Mouse (Mus musculus): ENCODE measurements around the gene Dglucy. TPM values are rescaled to one million over a fixed set of nuclear protein-coding genes. Genes with fewer than 3 reads are reported as not detected.

Gene Dglucy
- polyA plus RNA-seq, 1 experiment from 2014 or later: 3.6 TPM

- Histone ChIP-seq H3K9me3 (ENCODE audit: control insufficient read depth, low read length) (no peaks in the 10 kb centered on the region), H3K4me3 (ENCODE audit: low read length) (no peak overlapping the region), H3K4me1 (ENCODE audit: control insufficient read depth, insufficient read depth, low read length) (no peaks in the 10 kb centered on the region), H3K9ac (ENCODE audit: low read depth, low read length) (no peak overlapping the region), H3K27me3 (ENCODE audit: control insufficient read depth, insufficient read depth, low read length) (no peaks in the 10 kb centered on the region), H3K4me2 (replicated peaks; ENCODE audit: low read depth, low read length) (no peak overlapping the region), H3K27ac (ENCODE audit: low read depth, low read length) (no peak overlapping the region), H3K36me3 (ENCODE audit: control insufficient read depth, insufficient read depth, low read length) (no peaks in the 10 kb centered on the region)
- 77% methylated on average over 6 of the region's 6 CpGs for WGBS
- no peak for ATAC-seq (ENCODE audit: low FRiP score, low TSS enrichment)
Observed at GRCm38 (mm10) chr12:100877936-100878335, 99.1 kb downstream of the Dglucy start.

GRCm38 (mm10) chr12:100878556-100878955 lies 99.7 kb downstream of the Dglucy start:
- Histone ChIP-seq H3K4me3 (ENCODE audit: low read length) (no peak overlapping the region), H3K27ac (ENCODE audit: low read depth, low read length) (no peak overlapping the region), H3K4me1 (ENCODE audit: control insufficient read depth, insufficient read depth, low read length) (no peaks in the 10 kb centered on the region), H3K9ac (ENCODE audit: low read depth, low read length) (no peak overlapping the region), H3K4me2 (replicated peaks; ENCODE audit: low read depth, low read length) (no peak overlapping the region), H3K9me3 (ENCODE audit: control insufficient read depth, low read length) (no peaks in the 10 kb centered on the region), H3K27me3 (ENCODE audit: control insufficient read depth, insufficient read depth, low read length) (no peaks in the 10 kb centered on the region), H3K36me3 (ENCODE audit: control insufficient read depth, insufficient read depth, low read length) (no peaks in the 10 kb centered on the region)
- 94% methylated on average over 16 of the region's 16 CpGs for WGBS
- ATAC-seq (ENCODE audit: low FRiP score, low TSS enrichment): no peak

- Histone ChIP-seq H3K9me3 (ENCODE audit: control insufficient read depth, low read length) (no peaks in the 10 kb centered on the region), H3K4me3 (ENCODE audit: low read length) (no peak overlapping the region), H3K27ac (ENCODE audit: low read depth, low read length) (no peak overlapping the region), H3K4me2 (replicated peaks; ENCODE audit: low read depth, low read length) (no peak overlapping the region), H3K4me1 (ENCODE audit: control insufficient read depth, insufficient read depth, low read length) (no peaks in the 10 kb centered on the region; the same call in 1 of the 2 replicates), H3K27me3 (ENCODE audit: control insufficient read depth, insufficient read depth, low read length) (no peaks in the 10 kb centered on the region), H3K9ac (ENCODE audit: low read depth, low read length) (no peak overlapping the region), H3K36me3 (ENCODE audit: control insufficient read depth, insufficient read depth, low read length) (no peaks in the 10 kb centered on the region)
- no peak for ATAC-seq (ENCODE audit: low FRiP score, low TSS enrichment)
- 66% methylated on average over 7 of the region's 7 CpGs for WGBS
Observed at GRCm38 (mm10) chr12:100883168-100883567, 104.3 kb downstream of the Dglucy start.

- Histone ChIP-seq H3K27me3 (ENCODE audit: control insufficient read depth, insufficient read depth, low read length) (no peaks in the 10 kb centered on the region), H3K9ac (ENCODE audit: low read depth, low read length) (no peak overlapping the region), H3K4me1 (ENCODE audit: control insufficient read depth, insufficient read depth, low read length) (no peaks in the 10 kb centered on the region; the same call in 1 of the 2 replicates), H3K36me3 (ENCODE audit: control insufficient read depth, insufficient read depth, low read length) (no peaks in the 10 kb centered on the region), H3K4me3 (ENCODE audit: low read length) (no peak overlapping the region), H3K4me2 (replicated peaks; ENCODE audit: low read depth, low read length) (no peak overlapping the region), H3K27ac (ENCODE audit: low read depth, low read length) (no peak overlapping the region), H3K9me3 (ENCODE audit: control insufficient read depth, low read length) (no peaks in the 10 kb centered on the region)
- no peak for ATAC-seq (ENCODE audit: low FRiP score, low TSS enrichment)
- WGBS: 90% methylated on average over 3 of the region's 3 CpGs
Observed at GRCm38 (mm10) chr12:100885585-100885984, 106.7 kb downstream of the Dglucy start.

- no peaks in the 10 kb centered on the region for H3K27me3 ChIP-seq (ENCODE audit: control insufficient read depth, insufficient read depth, low read length)
- H3K36me3 ChIP-seq (ENCODE audit: control insufficient read depth, insufficient read depth, low read length): no peaks in the 10 kb centered on the region
- ATAC-seq (ENCODE audit: low FRiP score, low TSS enrichment): no peak
- H3K9me3 ChIP-seq (ENCODE audit: control insufficient read depth, low read length): no peaks in the 10 kb centered on the region
- H3K4me1 ChIP-seq (ENCODE audit: control insufficient read depth, insufficient read depth, low read length): no peaks in the 10 kb centered on the region; the same call in 1 of the 2 replicates
- 80% methylated on average over 4 of the region's 4 CpGs for WGBS
- H3K27ac ChIP-seq (ENCODE audit: low read depth, low read length): no peak overlapping the region
- H3K4me3 ChIP-seq (ENCODE audit: low read length): no peak overlapping the region
- no peak overlapping the region for H3K4me2 ChIP-seq (replicated peaks; ENCODE audit: low read depth, low read length)
- H3K9ac ChIP-seq (ENCODE audit: low read depth, low read length): no peak overlapping the region
Observed at GRCm38 (mm10) chr12:100886877-100887276, 108.0 kb downstream of the Dglucy start.

GRCm38 (mm10) chr12:100887801-100888258 lies 109.0 kb downstream of the Dglucy start:
- WGBS: 14% methylated on average over 12 of the region's 12 CpGs
- no peak overlapping the region for H3K9ac ChIP-seq (ENCODE audit: low read depth, low read length)
- no peak overlapping the region for H3K4me3 ChIP-seq (ENCODE audit: low read length)
- peak overlapping the region; percentile 24 for H3K4me2 ChIP-seq (replicated peaks; ENCODE audit: low read depth, low read length)
- no peaks in the 10 kb centered on the region; the same call in 1 of the 2 replicates for H3K4me1 ChIP-seq (ENCODE audit: control insufficient read depth, insufficient read depth, low read length)
- peak; percentile 94 for ATAC-seq (ENCODE audit: low FRiP score, low TSS enrichment)
- no peaks in the 10 kb centered on the region for H3K9me3 ChIP-seq (ENCODE audit: control insufficient read depth, low read length)
- no peaks in the 10 kb centered on the region for H3K27me3 ChIP-seq (ENCODE audit: control insufficient read depth, insufficient read depth, low read length)
- no peaks in the 10 kb centered on the region for H3K36me3 ChIP-seq (ENCODE audit: control insufficient read depth, insufficient read depth, low read length)
- no peak overlapping the region for H3K27ac ChIP-seq (ENCODE audit: low read depth, low read length)

- no peaks in the 10 kb centered on the region; the same call in 1 of the 2 replicates for H3K4me1 ChIP-seq (ENCODE audit: control insufficient read depth, insufficient read depth, low read length)
- no peaks in the 10 kb centered on the region for H3K36me3 ChIP-seq (ENCODE audit: control insufficient read depth, insufficient read depth, low read length)
- no peaks in the 10 kb centered on the region for H3K9me3 ChIP-seq (ENCODE audit: control insufficient read depth, low read length)
- no peak overlapping the region for H3K4me2 ChIP-seq (replicated peaks; ENCODE audit: low read depth, low read length)
- no peak overlapping the region for H3K9ac ChIP-seq (ENCODE audit: low read depth, low read length)
- 84% methylated on average over 3 of the region's 3 CpGs for WGBS
- no peak overlapping the region for H3K4me3 ChIP-seq (ENCODE audit: low read length)
- ATAC-seq (ENCODE audit: low FRiP score, low TSS enrichment): no peak
- no peaks in the 10 kb centered on the region for H3K27me3 ChIP-seq (ENCODE audit: control insufficient read depth, insufficient read depth, low read length)
- H3K27ac ChIP-seq (ENCODE audit: low read depth, low read length): no peak overlapping the region
Observed at GRCm38 (mm10) chr12:100890548-100890947, 111.7 kb downstream of the Dglucy start.

- peaks cover 13% of the 10 kb centered on the region for H3K4me1 ChIP-seq (ENCODE audit: control insufficient read depth, insufficient read depth, low read length)
- no peak overlapping the region for H3K9ac ChIP-seq (ENCODE audit: low read depth, low read length)
- H3K9me3 ChIP-seq (ENCODE audit: control insufficient read depth, low read length): no peaks in the 10 kb centered on the region
- H3K27ac ChIP-seq (ENCODE audit: low read depth, low read length): no peak overlapping the region
- peaks cover 34% of the 10 kb centered on the region for H3K27me3 ChIP-seq (ENCODE audit: control insufficient read depth, insufficient read depth, low read length)
- 0 out of 2 replicates have a peak, but pooled peaks have one; percentile 20 for ATAC-seq (ENCODE audit: low FRiP score, low TSS enrichment)
- no peak overlapping the region for H3K4me3 ChIP-seq (ENCODE audit: low read length)
- H3K36me3 ChIP-seq (ENCODE audit: control insufficient read depth, insufficient read depth, low read length): no peaks in the 10 kb centered on the region
- WGBS: 9% methylated on average over 2 of the region's 2 CpGs
- H3K4me2 ChIP-seq (replicated peaks; ENCODE audit: low read depth, low read length): no peak overlapping the region
Observed at GRCm38 (mm10) chr12:100895504-100895903, 116.6 kb downstream of the Dglucy start.

- no peak overlapping the region for H3K27ac ChIP-seq (ENCODE audit: low read depth, low read length)
- no peak overlapping the region for H3K4me3 ChIP-seq (ENCODE audit: low read length)
- H3K36me3 ChIP-seq (ENCODE audit: control insufficient read depth, insufficient read depth, low read length): no peaks in the 10 kb centered on the region
- peaks cover 36% of the 10 kb centered on the region for H3K27me3 ChIP-seq (ENCODE audit: control insufficient read depth, insufficient read depth, low read length)
- peaks cover 13% of the 10 kb centered on the region for H3K4me1 ChIP-seq (ENCODE audit: control insufficient read depth, insufficient read depth, low read length)
- H3K9me3 ChIP-seq (ENCODE audit: control insufficient read depth, low read length): no peaks in the 10 kb centered on the region
- no peak overlapping the region for H3K9ac ChIP-seq (ENCODE audit: low read depth, low read length)
- WGBS: 8% methylated on average over 3 of the region's 3 CpGs
- ATAC-seq (ENCODE audit: low FRiP score, low TSS enrichment): no peak
- no peak overlapping the region for H3K4me2 ChIP-seq (replicated peaks; ENCODE audit: low read depth, low read length)
Observed at GRCm38 (mm10) chr12:100896661-100897060, 117.8 kb downstream of the Dglucy start.

Measured in kidney, embryonic 14.5 days (tissue).